Mouse (Mus musculus): Measurements from ENCODE around the gene Rdh16. TPM values are rescaled to one million over a fixed set of nuclear protein-coding genes. Genes with fewer than 3 reads are reported as not detected.
"Not testable (repeated sequence)": the region's sequence is repeated elsewhere in the genome, so short reads cannot be mapped to it uniquely, and the experiment has no call there.

The Rdh16 gene
- polyA plus RNA-seq, 1 experiment from 2014 or later: not detected

DNA sequence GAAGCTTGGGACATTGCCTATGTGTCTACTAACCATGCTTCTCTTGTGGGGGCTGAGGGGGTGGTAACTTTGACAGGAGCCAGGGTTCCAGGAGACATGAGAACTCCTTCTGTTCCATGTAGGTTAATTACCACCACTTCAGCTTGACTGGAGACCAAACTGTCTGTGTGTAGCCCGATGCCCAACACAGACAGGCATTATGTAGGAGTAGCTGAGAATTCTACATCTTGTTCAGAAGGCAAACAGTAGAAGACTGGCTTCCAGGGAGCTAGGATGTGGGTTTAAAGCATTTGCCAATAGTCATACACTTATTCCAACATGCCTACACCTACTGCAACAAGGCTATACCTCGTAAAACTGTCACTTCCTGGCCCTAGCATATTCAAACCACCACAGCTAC is 37.6 kb downstream of the Rdh16 start:
- no peaks in the 10 kb centered on the region for H3K4me1 ChIP-seq
- no peak overlapping the region for H3K4me3 ChIP-seq
- H3K9ac ChIP-seq: no peak overlapping the region
- H3K27ac ChIP-seq: no peak overlapping the region
- H3K9me3 ChIP-seq: no peaks in the 10 kb centered on the region
- H3K4me2 ChIP-seq (replicated peaks): no peak overlapping the region
- WGBS: 84% methylated on average over 2 of the region's 2 CpGs
- H3K36me3 ChIP-seq: no peaks in the 10 kb centered on the region
- H3K27me3 ChIP-seq: no peaks in the 10 kb centered on the region
- no peak for ATAC-seq (ENCODE audit: insufficient number of reproducible peaks, insufficient read depth, low FRiP score, low TSS enrichment)

DNA sequence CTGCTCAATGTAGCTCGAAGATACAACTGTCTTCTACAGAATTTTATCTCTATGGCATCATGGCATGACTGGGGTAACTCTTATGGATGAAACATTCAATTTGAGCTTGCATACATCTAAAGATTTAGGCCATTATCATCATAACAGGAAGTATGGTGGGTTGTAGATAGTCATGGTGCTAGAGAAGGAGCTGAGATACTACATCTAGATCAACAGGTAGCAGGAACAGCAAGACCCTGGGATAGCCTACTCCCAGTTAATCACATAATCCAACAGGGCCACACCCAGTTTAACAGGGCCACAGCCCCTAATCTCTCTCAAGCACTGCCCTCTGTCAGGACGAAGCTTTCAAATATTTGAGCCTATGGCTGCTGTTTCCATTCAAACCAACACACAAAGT is 39.8 kb downstream of the Rdh16 start:
- Histone ChIP-seq H3K4me2 (replicated peaks) (no peak overlapping the region), H3K9me3 (no peaks in the 10 kb centered on the region), H3K27ac (no peak overlapping the region), H3K4me3 (no peak overlapping the region), H3K36me3 (no peaks in the 10 kb centered on the region), H3K4me1 (no peaks in the 10 kb centered on the region), H3K9ac (no peak overlapping the region), H3K27me3 (no peaks in the 10 kb centered on the region)
- ATAC-seq (ENCODE audit: insufficient number of reproducible peaks, insufficient read depth, low FRiP score, low TSS enrichment): no peak
- 68% methylated on average over 2 of the region's 2 CpGs for WGBS

DNA sequence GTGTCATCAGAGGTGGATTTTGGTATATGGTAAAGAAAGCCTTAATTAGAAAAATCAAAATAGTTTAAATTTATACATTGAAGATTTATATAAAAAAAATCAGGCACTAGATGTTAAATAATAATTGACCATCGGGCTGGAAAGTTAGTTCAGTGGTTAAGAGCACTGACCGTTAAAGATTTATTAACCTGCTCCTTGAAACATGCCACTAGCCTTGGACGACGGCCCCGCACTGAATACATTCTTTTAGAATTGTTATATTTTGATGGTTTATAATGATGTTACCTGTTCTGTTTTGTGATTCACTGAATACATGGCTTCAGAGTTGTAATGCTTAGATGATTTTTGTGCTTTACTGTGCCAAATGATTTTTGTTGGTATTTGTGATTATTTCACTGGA is 45.0 kb downstream of the Rdh16 start:
- not testable (repeated sequence) for H3K4me1 ChIP-seq; H3K4me3 ChIP-seq; H3K9ac ChIP-seq; H3K27ac ChIP-seq; H3K36me3 ChIP-seq; ATAC-seq (ENCODE audit: insufficient number of reproducible peaks, insufficient read depth, low FRiP score, low TSS enrichment); H3K4me2 ChIP-seq (replicated peaks); H3K9me3 ChIP-seq; H3K27me3 ChIP-seq
- WGBS: 91% methylated on average over 5 of the region's 5 CpGs

DNA sequence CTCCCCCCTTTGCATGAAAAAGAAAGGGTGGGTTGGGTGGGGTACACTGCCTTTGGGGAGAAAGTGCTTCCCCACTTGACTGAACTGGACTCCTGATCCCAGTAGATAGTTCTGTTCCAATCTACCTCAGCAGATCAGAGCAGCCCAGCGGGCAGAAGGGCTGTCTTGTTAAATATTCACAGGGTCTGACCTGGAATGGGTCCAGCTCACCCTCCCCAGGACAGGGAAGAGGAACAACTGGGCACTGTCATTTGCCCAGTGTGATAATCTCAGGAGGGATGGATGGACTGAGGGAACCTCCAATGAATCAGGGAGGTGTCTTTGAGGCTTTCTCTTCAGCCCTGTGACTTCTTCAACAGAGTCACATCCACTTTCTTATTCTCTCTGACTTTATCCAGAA is 47.1 kb downstream of the Rdh16 start:
- no peak overlapping the region for H3K4me3 ChIP-seq
- H3K9ac ChIP-seq: no peak overlapping the region
- H3K4me2 ChIP-seq (replicated peaks): no peak overlapping the region
- H3K9me3 ChIP-seq: no peaks in the 10 kb centered on the region
- no peak for ATAC-seq (ENCODE audit: insufficient number of reproducible peaks, insufficient read depth, low FRiP score, low TSS enrichment)
- H3K27me3 ChIP-seq: no peaks in the 10 kb centered on the region
- 69% methylated on average over 1 of the region's 1 CpGs for WGBS
- no peaks in the 10 kb centered on the region for H3K4me1 ChIP-seq
- H3K36me3 ChIP-seq: no peaks in the 10 kb centered on the region
- H3K27ac ChIP-seq: no peak overlapping the region

DNA sequence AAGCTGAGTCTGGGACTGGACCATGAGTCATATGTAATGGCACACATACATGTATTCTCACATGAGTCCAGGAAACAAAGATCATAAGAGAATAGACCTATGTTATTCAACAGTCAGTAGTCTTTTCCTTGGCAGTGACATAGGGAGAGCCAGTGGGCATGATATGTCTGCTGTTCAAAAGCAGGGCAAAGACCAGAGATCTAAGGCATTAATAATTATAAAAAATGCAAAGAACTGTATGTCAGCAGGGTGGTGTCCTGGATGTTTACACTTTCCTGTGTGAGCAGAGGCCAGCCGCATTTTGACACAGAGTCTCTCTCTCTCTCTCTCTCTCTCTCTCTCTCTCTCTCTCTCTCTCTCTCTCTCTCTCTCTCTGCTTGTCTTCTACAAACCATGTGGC is 48.7 kb downstream of the Rdh16 start, which contains the start of gene Rdh19:
Gene Rdh19 (plus strand): TSS at position 301 of the 400 bp plus-strand sequence.
- WGBS: 79% methylated on average over 1 of the region's 1 CpGs
- Histone ChIP-seq H3K9me3 (no peaks in the 10 kb centered on the region), H3K4me1 (no peaks in the 10 kb centered on the region)

DNA sequence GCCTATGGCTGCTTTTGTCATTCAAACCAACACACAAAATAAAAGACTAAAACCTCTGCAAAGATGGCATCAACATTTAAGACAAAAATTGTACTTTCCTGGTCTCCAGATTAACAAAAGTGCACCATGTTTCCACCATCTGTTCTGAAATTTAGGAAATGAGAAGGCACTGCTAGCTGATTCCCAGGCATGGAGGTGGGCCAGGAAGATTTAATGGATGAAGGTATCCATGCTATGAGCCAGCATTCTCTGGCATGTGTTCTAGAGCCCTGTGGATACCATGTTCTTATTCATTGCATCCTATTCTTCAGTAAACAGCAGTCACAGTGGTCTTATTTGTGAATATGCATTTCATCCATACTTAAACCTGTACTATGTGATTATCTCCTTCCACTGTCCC is 55.4 kb downstream of the Rdh16 start:
- no peak for ATAC-seq (ENCODE audit: insufficient number of reproducible peaks, insufficient read depth, low FRiP score, low TSS enrichment)
- Histone ChIP-seq H3K27me3 (no peaks in the 10 kb centered on the region), H3K4me1 (no peaks in the 10 kb centered on the region)

More for the DNA sequence above, 48.7 kb downstream of the Rdh16 start, which contains the start of gene Rdh19:
- no peak for ATAC-seq (ENCODE audit: insufficient number of reproducible peaks, insufficient read depth, low FRiP score, low TSS enrichment)
- Histone ChIP-seq H3K4me3 (no peak within 1 kb of the TSS), H3K9ac (no peak within 1 kb of the TSS), H3K27ac (no peak within 1 kb of the TSS), H3K36me3 (no peaks in the 10 kb centered on the region), H3K27me3 (no peaks in the 10 kb centered on the region), H3K4me2 (replicated peaks) (no peak within 1 kb of the TSS)

DNA sequence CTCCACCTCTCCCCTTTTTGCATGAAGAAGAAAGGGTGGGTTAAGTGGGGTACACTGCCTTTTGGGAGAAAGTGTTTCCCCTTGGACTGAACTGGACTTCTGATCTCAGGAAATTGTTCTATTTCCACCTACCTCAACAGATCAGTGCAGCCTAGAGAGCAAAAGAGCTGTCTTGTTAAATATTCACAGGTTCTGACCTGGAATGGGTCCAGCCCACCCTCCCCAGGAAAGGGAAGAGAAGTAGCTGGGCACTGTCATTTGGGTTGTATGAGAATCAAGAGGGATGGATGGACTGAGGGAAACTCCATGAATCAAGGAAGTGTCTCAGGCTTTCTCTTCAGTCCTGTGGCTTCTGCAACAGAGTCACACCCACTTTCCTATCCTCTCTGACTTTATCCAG is 64.0 kb downstream of the Rdh16 start:
- Histone ChIP-seq H3K4me3 (no peak overlapping the region), H3K9me3 (no peaks in the 10 kb centered on the region), H3K9ac (no peak overlapping the region), H3K27me3 (no peaks in the 10 kb centered on the region), H3K4me2 (replicated peaks) (no peak overlapping the region), H3K36me3 (no peaks in the 10 kb centered on the region), H3K4me1 (no peaks in the 10 kb centered on the region), H3K27ac (no peak overlapping the region)
- no peak for ATAC-seq (ENCODE audit: insufficient number of reproducible peaks, insufficient read depth, low FRiP score, low TSS enrichment)

More for the DNA sequence above, 55.4 kb downstream of the Rdh16 start:
- H3K36me3 ChIP-seq: no peaks in the 10 kb centered on the region
- no peak overlapping the region for H3K4me2 ChIP-seq (replicated peaks)
- H3K9ac ChIP-seq: no peak overlapping the region
- no peak overlapping the region for H3K4me3 ChIP-seq
- no peaks in the 10 kb centered on the region for H3K9me3 ChIP-seq
- no peak overlapping the region for H3K27ac ChIP-seq

DNA sequence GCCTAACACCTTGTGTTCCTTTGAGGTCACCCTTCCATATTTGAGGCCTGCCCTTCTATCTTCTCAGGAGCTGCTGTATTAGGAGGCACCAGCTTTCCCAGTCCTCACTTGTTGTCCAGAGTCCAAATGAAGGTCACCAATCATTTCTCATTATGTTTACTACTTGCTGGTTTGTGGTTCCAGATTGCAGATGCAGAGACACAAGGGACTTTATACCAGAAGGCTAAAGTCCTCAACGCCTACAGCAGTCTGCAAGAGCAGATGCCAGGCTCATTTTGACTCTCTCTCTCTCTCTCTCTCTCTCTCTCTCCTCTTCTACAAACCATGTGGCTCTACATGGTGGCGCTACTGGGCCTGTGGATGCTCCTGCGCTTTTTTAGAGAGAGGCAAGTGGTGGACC is 65.3 kb downstream of the Rdh16 start, which contains the start of gene Rdh16f2:
Gene Rdh16f2 (plus strand): TSS at position 243 of the 400 bp plus-strand sequence.
- H3K9ac ChIP-seq: no peak within 1 kb of the TSS
- H3K4me1 ChIP-seq: no peaks in the 10 kb centered on the region
- H3K27ac ChIP-seq: no peak within 1 kb of the TSS
- WGBS: 87% methylated on average over 3 of the region's 3 CpGs
- ATAC-seq (ENCODE audit: insufficient number of reproducible peaks, insufficient read depth, low FRiP score, low TSS enrichment): no peak
- no peaks in the 10 kb centered on the region for H3K27me3 ChIP-seq
- no peaks in the 10 kb centered on the region for H3K9me3 ChIP-seq
- H3K4me2 ChIP-seq (replicated peaks): no peak within 1 kb of the TSS
- no peak within 1 kb of the TSS for H3K4me3 ChIP-seq
- H3K36me3 ChIP-seq: no peaks in the 10 kb centered on the region

DNA sequence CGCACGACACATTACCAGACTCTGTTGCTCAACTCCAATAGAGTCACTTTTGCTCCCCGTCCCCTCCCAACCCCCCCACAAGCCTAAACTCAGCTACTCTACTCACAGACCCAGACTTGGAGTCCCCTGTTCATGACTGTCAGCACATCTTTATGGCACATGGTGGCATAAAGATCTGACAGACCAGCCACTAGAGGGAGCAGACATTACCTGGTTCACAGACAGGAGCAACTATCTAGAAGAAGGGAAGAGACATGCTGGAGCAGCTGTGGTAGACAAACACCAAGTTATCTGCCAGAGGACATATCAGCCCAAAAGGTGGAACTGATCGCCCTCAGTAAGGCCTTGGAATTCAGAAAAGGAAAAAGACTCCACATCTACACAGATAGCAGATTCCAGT is 71.5 kb downstream of the Rdh16 start:
- WGBS: 69% methylated on average over 4 of the region's 4 CpGs
- no peak overlapping the region for H3K4me2 ChIP-seq (replicated peaks)
- no peaks in the 10 kb centered on the region for H3K27me3 ChIP-seq
- no peak overlapping the region for H3K4me3 ChIP-seq
- no peak overlapping the region for H3K9ac ChIP-seq
- no peaks in the 10 kb centered on the region for H3K36me3 ChIP-seq
- no peaks in the 10 kb centered on the region for H3K4me1 ChIP-seq
- ATAC-seq (ENCODE audit: insufficient number of reproducible peaks, insufficient read depth, low FRiP score, low TSS enrichment): no peak
- no peaks in the 10 kb centered on the region for H3K9me3 ChIP-seq
- H3K27ac ChIP-seq: no peak overlapping the region

DNA sequence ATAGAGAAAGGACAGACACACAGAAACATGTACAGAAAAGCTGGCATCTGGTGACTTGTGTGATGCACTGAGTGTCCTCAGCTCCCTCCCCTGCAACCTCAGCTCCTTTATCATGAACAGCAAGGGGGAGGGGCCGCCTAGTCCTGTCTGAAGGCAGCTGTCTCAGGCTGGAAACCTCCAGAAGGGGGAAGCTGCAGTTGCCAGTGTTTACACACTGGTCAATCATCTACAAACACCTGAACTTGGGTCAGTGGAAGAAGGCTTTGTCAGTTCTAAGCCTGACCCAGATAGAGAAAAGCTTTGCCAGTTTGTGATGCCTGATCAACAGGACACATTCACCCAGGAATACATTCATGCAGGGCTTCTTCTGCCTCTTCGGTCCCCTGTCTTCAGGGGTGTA is 76.7 kb downstream of the Rdh16 start:
- no peak for ATAC-seq (ENCODE audit: insufficient number of reproducible peaks, insufficient read depth, low FRiP score, low TSS enrichment)
- Histone ChIP-seq H3K27ac (no peak overlapping the region), H3K9ac (no peak overlapping the region), H3K4me1 (no peaks in the 10 kb centered on the region), H3K4me2 (replicated peaks) (no peak overlapping the region), H3K36me3 (no peaks in the 10 kb centered on the region), H3K9me3 (no peaks in the 10 kb centered on the region), H3K27me3 (no peaks in the 10 kb centered on the region), H3K4me3 (no peak overlapping the region)
- 51% methylated on average over 2 of the region's 2 CpGs for WGBS

DNA sequence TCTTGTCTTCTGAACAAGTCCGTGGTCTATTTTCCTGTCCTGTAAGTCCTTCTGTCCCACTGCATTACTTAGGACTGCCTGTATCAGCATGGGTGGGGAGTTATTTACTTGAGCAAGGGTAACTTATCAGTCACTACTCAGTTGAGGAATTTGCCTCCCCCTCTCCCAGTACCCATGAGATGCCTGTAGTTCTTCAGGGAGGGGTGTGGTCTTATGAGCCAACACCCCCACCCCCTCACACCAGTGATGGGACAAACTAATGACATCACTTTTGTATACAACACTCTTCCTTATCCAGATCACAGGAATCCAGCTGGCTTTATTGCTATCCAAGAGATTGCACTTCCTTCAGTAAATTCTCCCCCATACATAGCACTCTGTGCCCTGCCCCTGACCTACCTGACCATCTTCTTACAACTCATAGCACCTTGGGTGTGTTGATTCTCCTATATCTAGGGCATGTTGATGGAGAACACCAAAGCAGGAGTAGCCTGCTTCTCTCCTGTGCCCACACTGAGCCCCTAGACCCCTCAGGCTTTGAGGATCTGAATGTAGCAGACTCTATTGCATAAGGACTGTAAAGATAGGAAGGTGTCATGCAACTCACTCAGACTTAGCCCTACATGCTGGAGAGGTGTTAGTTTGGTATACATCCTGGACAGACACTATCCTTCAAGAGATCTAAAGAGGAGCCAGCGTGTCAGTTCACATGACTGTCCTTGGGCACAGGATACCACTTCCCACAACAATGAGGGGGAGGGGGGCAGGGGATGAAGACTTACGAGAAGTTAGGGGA is 77.5 kb downstream of the Rdh16 start:
- no peak overlapping the region for H3K4me3 ChIP-seq
- H3K27me3 ChIP-seq: no peaks in the 10 kb centered on the region
- no peaks in the 10 kb centered on the region for H3K36me3 ChIP-seq
- 78% methylated on average over 3 of the region's 3 CpGs for WGBS
- H3K9me3 ChIP-seq: no peaks in the 10 kb centered on the region
- no peak for ATAC-seq (ENCODE audit: insufficient number of reproducible peaks, insufficient read depth, low FRiP score, low TSS enrichment)
- no peaks in the 10 kb centered on the region for H3K4me1 ChIP-seq
- no peak overlapping the region for H3K27ac ChIP-seq
- no peak overlapping the region for H3K9ac ChIP-seq
- no peak overlapping the region for H3K4me2 ChIP-seq (replicated peaks)

DNA sequence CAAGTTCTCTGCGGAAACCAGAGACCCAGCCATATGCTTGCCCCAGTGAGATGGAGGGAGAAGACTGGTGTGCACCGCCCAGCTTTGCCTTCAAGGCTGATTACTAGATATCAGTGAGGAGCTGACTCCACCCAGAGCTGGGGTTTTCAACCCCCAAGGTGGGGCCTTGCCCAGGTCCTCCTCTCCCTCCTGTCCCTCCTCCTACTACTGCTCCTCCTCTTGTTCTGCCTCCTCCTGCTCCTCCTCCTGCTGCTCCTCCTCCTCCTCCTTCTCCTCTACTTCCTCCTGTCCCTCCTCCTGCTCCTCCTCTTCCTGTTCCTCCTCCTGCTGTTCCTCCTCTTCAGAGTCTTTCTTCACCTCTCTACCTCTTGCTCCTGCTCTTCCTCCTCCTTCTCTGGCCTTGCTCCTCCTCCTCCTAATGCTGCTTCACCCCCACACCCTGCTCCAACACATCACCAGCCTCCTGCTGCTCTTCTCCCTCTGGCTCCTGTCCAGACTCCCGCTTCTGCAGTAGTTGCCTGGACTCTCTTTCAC is 78.3 kb downstream of the Rdh16 start:
- ATAC-seq (ENCODE audit: insufficient number of reproducible peaks, insufficient read depth, low FRiP score, low TSS enrichment): no peak
- Histone ChIP-seq H3K36me3 (no peaks in the 10 kb centered on the region), H3K27me3 (no peaks in the 10 kb centered on the region), H3K27ac (no peak overlapping the region), H3K4me2 (replicated peaks) (no peak overlapping the region), H3K9me3 (no peaks in the 10 kb centered on the region), H3K4me1 (no peaks in the 10 kb centered on the region), H3K9ac (no peak overlapping the region), H3K4me3 (no peak overlapping the region)
- 81% methylated on average over 3 of the region's 3 CpGs for WGBS

Data from embryonic facial prominence, embryonic 12.5 days (tissue).